Mouse (Mus musculus) midbrain, embryonic 12.5 days (tissue): Measurements from ENCODE around the gene Ttc12. TPM values are rescaled to one million over a fixed set of nuclear protein-coding genes. Genes with fewer than 3 reads are reported as not detected.

Experiments
- ATAC-seq: fragments of 200-750 bp; cut with Nextera tagmentation; 2 replicates; pipeline ENCODE4 v1.8.0; 2017; ENCODE audit warnings: low read depth, moderate TSS enrichment, moderate library complexity; ENCODE audit not compliant: low FRiP score
- H3K27ac ChIP-seq: fragments of 300-500 bp; sonication (generic); replicated peaks from 2 replicates; pipeline ENCODE4 v1.5.1; 2016; ENCODE audit warnings: mild to moderate bottlenecking
- H3K27me3 ChIP-seq: fragments of 300-500 bp; sonication (generic); 2 replicates; pipeline ENCODE4 v1.6.1; 2016; ENCODE audit warnings: mild to moderate bottlenecking
- H3K36me3 ChIP-seq: fragments of 300-500 bp; sonication (generic); 2 replicates; pipeline ENCODE4 v1.6.1; 2016
- H3K4me1 ChIP-seq: fragments of 300-500 bp; sonication (generic); 2 replicates; pipeline ENCODE4 v1.6.1; 2016
- H3K4me2 ChIP-seq: fragments of 300-500 bp; sonication (generic); replicated peaks from 2 replicates; pipeline ENCODE4 v1.6.1; 2016; ENCODE audit warnings: mild to moderate bottlenecking, moderate library complexity
- H3K4me3 ChIP-seq: fragments of 300-500 bp; sonication (generic); 2 replicates; pipeline ENCODE4 v1.5.1; 2016; ENCODE audit warnings: mild to moderate bottlenecking
- H3K9ac ChIP-seq: fragments of 300-500 bp; sonication (generic); replicated peaks from 2 replicates; pipeline ENCODE4 v1.6.1; 2016; ENCODE audit warnings: mild to moderate bottlenecking, moderate library complexity
- H3K9me3 ChIP-seq: fragments of 300-500 bp; sonication (generic); 2 replicates; pipeline ENCODE4 v1.6.1; 2016; ENCODE audit warnings: mild to moderate bottlenecking
- WGBS: fragments of 180-500 bp; shearing (Covaris S2); methylation state at CpG from one replicate; pipeline ENCODE4 v1.1.7; 2016; 5-methylcytosine and 5-hydroxymethylcytosine counted together
- polyA plus RNA-seq: library from polyadenylated mRNA; unstranded; fragments of >200 nt; fragmentation: Nextera tagmentation; extraction: Ambion mirVana; gene quantifications from 2 replicates; pipeline ENCODE4 v1.2.1, GENCODE M21; 2016

The Ttc12 gene
- 2.3 and 2.7 TPM in 2 replicates for polyA plus RNA-seq

GRCm38 (mm10) chr9:49485892-49486311 is at the start of gene Ttc12:
Ttc12 (minus strand) TSS chr9:49486225.
- Histone ChIP-seq H3K9me3 (no peaks in the 10 kb centered on the region), H3K4me3 (peak within 1 kb of the TSS; percentile 56), H3K9ac (peak within 1 kb of the TSS; percentile 55), H3K4me1 (peaks cover 20% of the 10 kb centered on the region), H3K27ac (peak within 1 kb of the TSS; percentile 43; the same call in 1 of the 2 replicates), H3K4me2 (peak within 1 kb of the TSS; percentile 81), H3K27me3 (peaks cover 15% of the 10 kb centered on the region), H3K36me3 (no peaks in the 10 kb centered on the region)
- under 1% methylated on average over 18 of the region's 18 CpGs for WGBS
- peak; percentile 86 for ATAC-seq

- H3K9ac ChIP-seq: no peak overlapping the region
- peak overlapping the region; percentile 67; the same call in 1 of the 2 replicates for H3K27ac ChIP-seq
- no peaks in the 10 kb centered on the region for H3K9me3 ChIP-seq
- no peak overlapping the region for H3K4me3 ChIP-seq
- 55% methylated on average over 4 of the region's 4 CpGs for WGBS
- peaks cover 51% of the 10 kb centered on the region for H3K4me1 ChIP-seq
- no peak for ATAC-seq
- H3K36me3 ChIP-seq: peaks cover 5% of the 10 kb centered on the region; the same call in 1 of the 2 replicates
- no peak overlapping the region for H3K4me2 ChIP-seq
- no peaks in the 10 kb centered on the region for H3K27me3 ChIP-seq
Observed at GRCm38 (mm10) chr9:49534958-49535357, 48.9 kb upstream of the Ttc12 start.

- WGBS: 13% methylated on average over 8 of the region's 8 CpGs
- Histone ChIP-seq H3K27me3 (no peaks in the 10 kb centered on the region), H3K4me3 (no peak overlapping the region), H3K4me1 (peaks cover 51% of the 10 kb centered on the region), H3K9ac (no peak overlapping the region), H3K36me3 (peaks cover 5% of the 10 kb centered on the region; the same call in 1 of the 2 replicates), H3K9me3 (no peaks in the 10 kb centered on the region), H3K4me2 (0 out of 2 replicates have a peak overlapping the region, but pooled peaks have one; percentile 6), H3K27ac (peak overlapping the region; percentile 67)
- ATAC-seq: peak; percentile 76
Observed at GRCm38 (mm10) chr9:49533912-49534491, 48.0 kb upstream of the Ttc12 start.

GRCm38 (mm10) chr9:49533455-49533854 is 47.4 kb upstream of the Ttc12 start:
- Histone ChIP-seq H3K27ac (no peak overlapping the region), H3K9ac (no peak overlapping the region), H3K36me3 (peaks cover 5% of the 10 kb centered on the region; the same call in 1 of the 2 replicates), H3K27me3 (no peaks in the 10 kb centered on the region), H3K4me3 (no peak overlapping the region), H3K4me1 (peaks cover 52% of the 10 kb centered on the region), H3K4me2 (no peak overlapping the region), H3K9me3 (no peaks in the 10 kb centered on the region)
- WGBS: 72% methylated on average over 7 of the region's 7 CpGs
- ATAC-seq: no peak

GRCm38 (mm10) chr9:49531833-49532232 is 45.8 kb upstream of the Ttc12 start:
- no peaks in the 10 kb centered on the region for H3K9me3 ChIP-seq
- H3K9ac ChIP-seq: no peak overlapping the region
- no peaks in the 10 kb centered on the region for H3K36me3 ChIP-seq
- H3K4me1 ChIP-seq: peaks cover 48% of the 10 kb centered on the region
- no peak overlapping the region for H3K27ac ChIP-seq
- 93% methylated on average over 6 of the region's 6 CpGs for WGBS
- no peaks in the 10 kb centered on the region for H3K27me3 ChIP-seq
- no peak overlapping the region for H3K4me3 ChIP-seq
- ATAC-seq: no peak
- H3K4me2 ChIP-seq: no peak overlapping the region

GRCm38 (mm10) chr9:49531257-49531656 is 45.2 kb upstream of the Ttc12 start:
- Histone ChIP-seq H3K27me3 (no peaks in the 10 kb centered on the region), H3K27ac (no peak overlapping the region), H3K9me3 (no peaks in the 10 kb centered on the region), H3K36me3 (no peaks in the 10 kb centered on the region), H3K4me1 (peaks cover 43% of the 10 kb centered on the region), H3K9ac (no peak overlapping the region), H3K4me2 (no peak overlapping the region), H3K4me3 (no peak overlapping the region)
- no peak for ATAC-seq
- 74% methylated on average over 7 of the region's 7 CpGs for WGBS

GRCm38 (mm10) chr9:49530739-49531138 is 44.7 kb upstream of the Ttc12 start:
- H3K27ac ChIP-seq: no peak overlapping the region
- no peak overlapping the region for H3K4me2 ChIP-seq
- H3K9me3 ChIP-seq: no peaks in the 10 kb centered on the region
- H3K4me1 ChIP-seq: peaks cover 38% of the 10 kb centered on the region
- H3K36me3 ChIP-seq: no peaks in the 10 kb centered on the region
- H3K27me3 ChIP-seq: no peaks in the 10 kb centered on the region
- no peak overlapping the region for H3K9ac ChIP-seq
- WGBS: 64% methylated on average over 4 of the region's 4 CpGs
- H3K4me3 ChIP-seq: no peak overlapping the region
- ATAC-seq: no peak

- no peak overlapping the region for H3K9ac ChIP-seq
- H3K4me1 ChIP-seq: peaks cover 31% of the 10 kb centered on the region
- H3K27me3 ChIP-seq: no peaks in the 10 kb centered on the region
- ATAC-seq: no peak
- H3K4me3 ChIP-seq: no peak overlapping the region
- WGBS: 77% methylated on average over 8 of the region's 8 CpGs
- H3K27ac ChIP-seq: no peak overlapping the region
- no peak overlapping the region for H3K4me2 ChIP-seq
- no peaks in the 10 kb centered on the region for H3K36me3 ChIP-seq
- no peaks in the 10 kb centered on the region for H3K9me3 ChIP-seq
Observed at GRCm38 (mm10) chr9:49529366-49529959, 43.4 kb upstream of the Ttc12 start.

GRCm38 (mm10) chr9:49528943-49529342 is 42.9 kb upstream of the Ttc12 start:
- ATAC-seq: no peak
- Histone ChIP-seq H3K27ac (no peak overlapping the region), H3K4me2 (no peak overlapping the region), H3K4me1 (peaks cover 25% of the 10 kb centered on the region), H3K4me3 (no peak overlapping the region), H3K27me3 (no peaks in the 10 kb centered on the region), H3K9me3 (no peaks in the 10 kb centered on the region), H3K36me3 (no peaks in the 10 kb centered on the region), H3K9ac (no peak overlapping the region)
- WGBS: 52% methylated on average over 10 of the region's 10 CpGs

GRCm38 (mm10) chr9:49528026-49528425 is 42.0 kb upstream of the Ttc12 start:
- H3K9ac ChIP-seq: no peak overlapping the region
- H3K4me3 ChIP-seq: no peak overlapping the region
- no peak overlapping the region for H3K27ac ChIP-seq
- no peak for ATAC-seq
- H3K36me3 ChIP-seq: no peaks in the 10 kb centered on the region
- H3K4me1 ChIP-seq: peaks cover 18% of the 10 kb centered on the region; the same call in 1 of the 2 replicates
- WGBS: 44% methylated on average over 5 of the region's 5 CpGs
- no peaks in the 10 kb centered on the region for H3K27me3 ChIP-seq
- no peak overlapping the region for H3K4me2 ChIP-seq
- H3K9me3 ChIP-seq: no peaks in the 10 kb centered on the region

GRCm38 (mm10) chr9:49527340-49527739 is 41.3 kb upstream of the Ttc12 start:
- no peak for ATAC-seq
- H3K9me3 ChIP-seq: no peaks in the 10 kb centered on the region
- no peak overlapping the region for H3K4me3 ChIP-seq
- H3K9ac ChIP-seq: no peak overlapping the region
- H3K27ac ChIP-seq: no peak overlapping the region
- H3K4me1 ChIP-seq: peaks cover 18% of the 10 kb centered on the region; the same call in 1 of the 2 replicates
- H3K27me3 ChIP-seq: no peaks in the 10 kb centered on the region
- no peak overlapping the region for H3K4me2 ChIP-seq
- WGBS: 64% methylated on average over 8 of the region's 8 CpGs
- H3K36me3 ChIP-seq: peaks cover 5% of the 10 kb centered on the region; the same call in 1 of the 2 replicates

GRCm38 (mm10) chr9:49524721-49525120 is 38.7 kb upstream of the Ttc12 start:
- no peak overlapping the region for H3K27ac ChIP-seq
- H3K4me3 ChIP-seq: no peak overlapping the region
- WGBS: 76% methylated on average over 9 of the region's 9 CpGs
- no peaks in the 10 kb centered on the region for H3K9me3 ChIP-seq
- no peak overlapping the region for H3K9ac ChIP-seq
- peaks cover 14% of the 10 kb centered on the region; the same call in 1 of the 2 replicates for H3K4me1 ChIP-seq
- H3K36me3 ChIP-seq: peaks cover 22% of the 10 kb centered on the region
- ATAC-seq: no peak
- H3K4me2 ChIP-seq: no peak overlapping the region
- H3K27me3 ChIP-seq: no peaks in the 10 kb centered on the region
